Mouse (Mus musculus): ENCODE results near the gene Borcs6.

Borcs6 gene

GRCm38 (mm10) chr11:69070590-69071222 is 11.2 kb downstream of the Borcs6 start, which contains the start of gene Tmem107:
TSS of gene Tmem107 (plus strand) at chr11:69070806.
- peak; percentile 87 for DNase-seq (ENCODE audit: low spot score)

- no peak for DNase-seq (ENCODE audit: low spot score)
These were observed 11.7 kb downstream of the Borcs6 start for GRCm38 (mm10) chr11:69071262-69071661.

GRCm38 (mm10) chr11:69072234-69072633 is 12.7 kb downstream of the Borcs6 start:
- no peak for DNase-seq (ENCODE audit: low spot score)

- DNase-seq (ENCODE audit: low spot score) = no peak
These were observed 13.1 kb downstream of the Borcs6 start for GRCm38 (mm10) chr11:69072666-69073064.

- DNase-seq (ENCODE audit: low spot score) = peak; percentile 71
These were observed 13.8 kb downstream of the Borcs6 start for GRCm38 (mm10) chr11:69073065-69073888.

GRCm38 (mm10) chr11:69073951-69074775 is 14.6 kb downstream of the Borcs6 start:
- DNase-seq (ENCODE audit: low spot score) = no peak

- no peak for DNase-seq (ENCODE audit: low spot score)
These were observed 15.2 kb downstream of the Borcs6 start for GRCm38 (mm10) chr11:69074776-69075069.

GRCm38 (mm10) chr11:69075764-69076479 is 16.4 kb downstream of the Borcs6 start:
- DNase-seq (ENCODE audit: low spot score) = no peak

GRCm38 (mm10) chr11:69076572-69076971 is 17.1 kb downstream of the Borcs6 start:
- DNase-seq (ENCODE audit: low spot score) = no peak

- DNase-seq (ENCODE audit: low spot score) = no peak
These were observed 17.8 kb downstream of the Borcs6 start for GRCm38 (mm10) chr11:69077316-69077715.

GRCm38 (mm10) chr11:69078041-69078440 is 18.5 kb downstream of the Borcs6 start:
- no peak for DNase-seq (ENCODE audit: low spot score)

GRCm38 (mm10) chr11:69078805-69079438 is 19.4 kb downstream of the Borcs6 start:
- no peak for DNase-seq (ENCODE audit: low spot score)

GRCm38 (mm10) chr11:69080102-69080854 is 20.8 kb downstream of the Borcs6 start:
- DNase-seq (ENCODE audit: low spot score) = no peak

- DNase-seq (ENCODE audit: low spot score) = no peak
These were observed 21.3 kb downstream of the Borcs6 start for GRCm38 (mm10) chr11:69080855-69081222.

- no peak for DNase-seq (ENCODE audit: low spot score)
These were observed 22.1 kb downstream of the Borcs6 start for GRCm38 (mm10) chr11:69081613-69082012.

- DNase-seq (ENCODE audit: low spot score) = no peak
These were observed 26.1 kb downstream of the Borcs6 start for GRCm38 (mm10) chr11:69085608-69086007.

GRCm38 (mm10) chr11:69086390-69086789 is 26.9 kb downstream of the Borcs6 start:
- DNase-seq (ENCODE audit: low spot score) = no peak

- DNase-seq (ENCODE audit: low spot score) = no peak
These were observed 27.6 kb downstream of the Borcs6 start for GRCm38 (mm10) chr11:69087082-69087481.

GRCm38 (mm10) chr11:69087597-69087996 is 28.1 kb downstream of the Borcs6 start:
- no peak for DNase-seq (ENCODE audit: low spot score)

GRCm38 (mm10) chr11:69088103-69088855 is 28.8 kb downstream of the Borcs6 start, which contains the start of gene Vamp2:
TSS of gene Vamp2 (plus strand) at chr11:69088490.
- DNase-seq (ENCODE audit: low spot score) = peak; percentile 84
